Mouse (Mus musculus) mouse trophoblast stem cell (cell line): ENCODE results near the gene Crat.

Experiments used
- in situ Hi-C, 2 experiments: fragments of 300-500 bp; cut with MseI, MboI; formaldehyde crosslinking; loops; 2 replicates in 1 of 2; 3 replicates in 1 of 2; pipeline ENCODE4 v1.15.1; 2025

The Crat gene

GRCm38 (mm10) chr2:30415157-30415935 is at the start of gene Crat:
Gene Crat, minus strand, starts transcription at chr2:30415813.
- in situ Hi-C loops = no loop called here

- in situ Hi-C loops = no loop called here
Measured at GRCm38 (mm10) chr2:30464411-30464810, 48.8 kb upstream of the Crat start.

- in situ Hi-C loops = no loop called here
Measured at GRCm38 (mm10) chr2:30463904-30464330, 48.3 kb upstream of the Crat start.

- in situ Hi-C loops = no loop called here
Measured at GRCm38 (mm10) chr2:30463341-30463761, 47.7 kb upstream of the Crat start.

- in situ Hi-C loops = no loop called here
Measured at GRCm38 (mm10) chr2:30459241-30459640, 43.6 kb upstream of the Crat start.

GRCm38 (mm10) chr2:30458349-30458748 is 42.7 kb upstream of the Crat start:
- in situ Hi-C loops = no loop called here

- in situ Hi-C loops = no loop called here
Measured at GRCm38 (mm10) chr2:30456104-30456980, 40.7 kb upstream of the Crat start.

- in situ Hi-C loops = no loop called here
Measured at GRCm38 (mm10) chr2:30454587-30454986, 39.0 kb upstream of the Crat start.

- in situ Hi-C loops = no loop called here
Measured at GRCm38 (mm10) chr2:30453570-30453969, 38.0 kb upstream of the Crat start.

- in situ Hi-C loops = no loop called here
Measured at GRCm38 (mm10) chr2:30451525-30451924, 35.9 kb upstream of the Crat start.

GRCm38 (mm10) chr2:30450530-30450929 is 34.9 kb upstream of the Crat start:
- in situ Hi-C loops = no loop called here

- in situ Hi-C loops = no loop called here
Measured at GRCm38 (mm10) chr2:30448371-30448770, 32.8 kb upstream of the Crat start.

- in situ Hi-C loops = no loop called here
Measured at GRCm38 (mm10) chr2:30446891-30447826, 31.5 kb upstream of the Crat start.

- in situ Hi-C loops = no loop called here
Measured at GRCm38 (mm10) chr2:30445312-30445711, 29.7 kb upstream of the Crat start.

- in situ Hi-C loops = no loop called here
Measured at GRCm38 (mm10) chr2:30444450-30444849, 28.8 kb upstream of the Crat start.

GRCm38 (mm10) chr2:30444006-30444405 is 28.4 kb upstream of the Crat start:
- in situ Hi-C loops = no loop called here

GRCm38 (mm10) chr2:30443281-30443680 is 27.7 kb upstream of the Crat start:
- in situ Hi-C loops = no loop called here

- in situ Hi-C loops = no loop called here
Measured at GRCm38 (mm10) chr2:30442498-30442890, 26.9 kb upstream of the Crat start.

- in situ Hi-C loops = no loop called here
Measured at GRCm38 (mm10) chr2:30441518-30442497, 26.2 kb upstream of the Crat start.
